Mouse (Mus musculus): Measurements from ENCODE around the gene Dbi. TPM values are rescaled to one million over a fixed set of nuclear protein-coding genes. Genes with fewer than 3 reads are reported as not detected.

The Dbi gene
- polyA plus RNA-seq, 1 experiment from 2014 or later: 766 TPM

GRCm38 (mm10) chr1:120140144-120140693 lies 19.3 kb upstream of the Dbi start:
- Histone ChIP-seq H3K36me3 (no peaks in the 10 kb centered on the region), H3K27ac (no peak overlapping the region), H3K4me3 (no peak overlapping the region), H3K4me1 (replicated peaks) (peaks cover 9% of the 10 kb centered on the region; the same call in 1 of the 2 replicates), H3K9me3 (no peaks in the 10 kb centered on the region), H3K27me3 (ENCODE audit: insufficient read depth, poor library complexity, severe bottlenecking) (no peaks in the 10 kb centered on the region)
- WGBS: 89% methylated on average over 9 of the region's 9 CpGs
- no peak for DNase-seq (ENCODE audit: low spot score)

GRCm38 (mm10) chr1:120138923-120139540 lies 18.2 kb upstream of the Dbi start:
- Histone ChIP-seq H3K27me3 (ENCODE audit: insufficient read depth, poor library complexity, severe bottlenecking) (no peaks in the 10 kb centered on the region), H3K27ac (no peak overlapping the region), H3K4me1 (replicated peaks) (peaks cover 9% of the 10 kb centered on the region; the same call in 1 of the 2 replicates), H3K4me3 (no peak overlapping the region), H3K36me3 (no peaks in the 10 kb centered on the region), H3K9me3 (no peaks in the 10 kb centered on the region)
- no peak for DNase-seq (ENCODE audit: low spot score)
- 32% methylated on average over 7 of the region's 7 CpGs for WGBS

GRCm38 (mm10) chr1:120135934-120136786 lies 15.3 kb upstream of the Dbi start:
- H3K9me3 ChIP-seq: no peaks in the 10 kb centered on the region
- peaks cover 9% of the 10 kb centered on the region; the same call in 1 of the 2 replicates for H3K4me1 ChIP-seq (replicated peaks)
- no peaks in the 10 kb centered on the region for H3K36me3 ChIP-seq
- WGBS: 84% methylated on average over 7 of the region's 7 CpGs
- no peak overlapping the region for H3K4me3 ChIP-seq
- DNase-seq (ENCODE audit: low spot score): no peak
- no peaks in the 10 kb centered on the region for H3K27me3 ChIP-seq (ENCODE audit: insufficient read depth, poor library complexity, severe bottlenecking)
- H3K27ac ChIP-seq: no peak overlapping the region

GRCm38 (mm10) chr1:120132376-120132775 lies 11.5 kb upstream of the Dbi start:
- no peaks in the 10 kb centered on the region for H3K4me1 ChIP-seq (replicated peaks)
- 85% methylated on average over 1 of the region's 1 CpGs for WGBS

GRCm38 (mm10) chr1:120126318-120126717 lies 5.4 kb upstream of the Dbi start:
- Histone ChIP-seq H3K36me3 (no peaks in the 10 kb centered on the region), H3K4me3 (no peak overlapping the region), H3K27me3 (ENCODE audit: insufficient read depth, poor library complexity, severe bottlenecking) (no peaks in the 10 kb centered on the region), H3K9me3 (no peaks in the 10 kb centered on the region), H3K27ac (no peak overlapping the region), H3K4me1 (replicated peaks) (peaks cover 5% of the 10 kb centered on the region)
- WGBS: 79% methylated on average over 9 of the region's 9 CpGs
- no peak for DNase-seq (ENCODE audit: low spot score)

More at GRCm38 (mm10) chr1:120132376-120132775, 11.5 kb upstream of the Dbi start:
- Histone ChIP-seq H3K4me3 (no peak overlapping the region), H3K9me3 (no peaks in the 10 kb centered on the region), H3K27ac (no peak overlapping the region), H3K27me3 (ENCODE audit: insufficient read depth, poor library complexity, severe bottlenecking) (no peaks in the 10 kb centered on the region), H3K36me3 (no peaks in the 10 kb centered on the region)
- no peak for DNase-seq (ENCODE audit: low spot score)

GRCm38 (mm10) chr1:120125471-120125870 lies 4.6 kb upstream of the Dbi start:
- H3K27ac ChIP-seq: no peak overlapping the region
- H3K36me3 ChIP-seq: no peaks in the 10 kb centered on the region
- H3K9me3 ChIP-seq: no peaks in the 10 kb centered on the region
- no peak overlapping the region for H3K4me3 ChIP-seq
- WGBS: 88% methylated on average over 6 of the region's 6 CpGs
- peaks cover 5% of the 10 kb centered on the region for H3K4me1 ChIP-seq (replicated peaks)
- H3K27me3 ChIP-seq (ENCODE audit: insufficient read depth, poor library complexity, severe bottlenecking): no peaks in the 10 kb centered on the region
- DNase-seq (ENCODE audit: low spot score): no peak

GRCm38 (mm10) chr1:120124839-120125238 lies 4.0 kb upstream of the Dbi start:
- H3K4me1 ChIP-seq (replicated peaks): peaks cover 12% of the 10 kb centered on the region
- H3K36me3 ChIP-seq: no peaks in the 10 kb centered on the region
- no peaks in the 10 kb centered on the region for H3K9me3 ChIP-seq
- 86% methylated on average over 4 of the region's 4 CpGs for WGBS
- H3K27ac ChIP-seq: no peak overlapping the region
- no peak for DNase-seq (ENCODE audit: low spot score)
- no peaks in the 10 kb centered on the region for H3K27me3 ChIP-seq (ENCODE audit: insufficient read depth, poor library complexity, severe bottlenecking)
- no peak overlapping the region for H3K4me3 ChIP-seq

GRCm38 (mm10) chr1:120122634-120123383 lies 1.9 kb upstream of the Dbi start:
- no peaks in the 10 kb centered on the region for H3K27me3 ChIP-seq (ENCODE audit: insufficient read depth, poor library complexity, severe bottlenecking)
- 94% methylated on average over 8 of the region's 8 CpGs for WGBS
- H3K9me3 ChIP-seq: no peaks in the 10 kb centered on the region
- H3K36me3 ChIP-seq: peaks cover 17% of the 10 kb centered on the region
- H3K27ac ChIP-seq: no peak overlapping the region
- H3K4me3 ChIP-seq: no peak overlapping the region
- peaks cover 32% of the 10 kb centered on the region for H3K4me1 ChIP-seq (replicated peaks)
- no peak for DNase-seq (ENCODE audit: low spot score)

GRCm38 (mm10) chr1:120121930-120122530 lies 1.2 kb upstream of the Dbi start:
- no peak for DNase-seq (ENCODE audit: low spot score)
- Histone ChIP-seq H3K4me1 (replicated peaks) (peaks cover 32% of the 10 kb centered on the region), H3K9me3 (no peaks in the 10 kb centered on the region), H3K36me3 (peaks cover 23% of the 10 kb centered on the region), H3K27me3 (ENCODE audit: insufficient read depth, poor library complexity, severe bottlenecking) (no peaks in the 10 kb centered on the region), H3K27ac (peak overlapping the region; percentile 91), H3K4me3 (peak overlapping the region; percentile 63)
- WGBS: 89% methylated on average over 9 of the region's 9 CpGs

GRCm38 (mm10) chr1:120120141-120120968 lies 523 bp downstream of the Dbi start:
- peak; percentile 49 for DNase-seq (ENCODE audit: low spot score)
- Histone ChIP-seq H3K4me3 (peak overlapping the region; percentile 63), H3K4me1 (replicated peaks) (peaks cover 32% of the 10 kb centered on the region), H3K9me3 (no peaks in the 10 kb centered on the region), H3K27ac (peak overlapping the region; percentile 91), H3K27me3 (ENCODE audit: insufficient read depth, poor library complexity, severe bottlenecking) (no peaks in the 10 kb centered on the region), H3K36me3 (peaks cover 39% of the 10 kb centered on the region)
- 7% methylated on average over 24 of the region's 24 CpGs for WGBS

- 89% methylated on average over 4 of the region's 4 CpGs for WGBS
- Histone ChIP-seq H3K27me3 (ENCODE audit: insufficient read depth, poor library complexity, severe bottlenecking) (no peaks in the 10 kb centered on the region), H3K4me3 (peak overlapping the region; percentile 63), H3K27ac (no peak overlapping the region), H3K4me1 (replicated peaks) (peaks cover 32% of the 10 kb centered on the region), H3K9me3 (peaks cover 5% of the 10 kb centered on the region), H3K36me3 (peaks cover 49% of the 10 kb centered on the region)
- DNase-seq (ENCODE audit: low spot score): no peak
Measured at GRCm38 (mm10) chr1:120119389-120119788, 1.5 kb downstream of the Dbi start.
